Mouse (Mus musculus) brain, embryonic 14.5 days (tissue): Measurements from ENCODE around the gene Pwp1. TPM values are rescaled to one million over a fixed set of nuclear protein-coding genes. Genes with fewer than 3 reads are reported as not detected.

ENCODE experiments used
- DNase-seq: peaks from one replicate; pipeline ENCODE4 v3.0.0-alpha.2; 2011; ENCODE audit warnings: low read depth
- CTCF ChIP-seq: fragments of 200-500 bp; IDR thresholded peaks from 2 replicates; pipeline ENCODE4 v1.5.1; 2012; ENCODE audit warnings: inconsistent platforms, mild to moderate bottlenecking, moderate library complexity, borderline replicate concordance; ENCODE audit not compliant: insufficient read depth, insufficient read length; ENCODE audit errors: extremely low read depth
- POLR2A ChIP-seq: fragments of 200-500 bp; IDR thresholded peaks from 2 replicates; pipeline ENCODE4 v1.6.1; 2012; ENCODE audit warnings: mild to moderate bottlenecking, inconsistent platforms, borderline replicate concordance; ENCODE audit not compliant: poor library complexity, insufficient read depth, insufficient read length, severe bottlenecking; ENCODE audit errors: extremely low read depth
- polyA plus RNA-seq: library from polyadenylated mRNA; depleted of rRNA; stranded (reverse); fragments of >200 nt; gene quantifications from 2 replicates; pipeline ENCODE4 v1.2.3, GENCODE M21; 2012; rRNA removed

The Pwp1 gene
- polyA plus RNA-seq, 1 experiment, result 39.7 TPM

DNA sequence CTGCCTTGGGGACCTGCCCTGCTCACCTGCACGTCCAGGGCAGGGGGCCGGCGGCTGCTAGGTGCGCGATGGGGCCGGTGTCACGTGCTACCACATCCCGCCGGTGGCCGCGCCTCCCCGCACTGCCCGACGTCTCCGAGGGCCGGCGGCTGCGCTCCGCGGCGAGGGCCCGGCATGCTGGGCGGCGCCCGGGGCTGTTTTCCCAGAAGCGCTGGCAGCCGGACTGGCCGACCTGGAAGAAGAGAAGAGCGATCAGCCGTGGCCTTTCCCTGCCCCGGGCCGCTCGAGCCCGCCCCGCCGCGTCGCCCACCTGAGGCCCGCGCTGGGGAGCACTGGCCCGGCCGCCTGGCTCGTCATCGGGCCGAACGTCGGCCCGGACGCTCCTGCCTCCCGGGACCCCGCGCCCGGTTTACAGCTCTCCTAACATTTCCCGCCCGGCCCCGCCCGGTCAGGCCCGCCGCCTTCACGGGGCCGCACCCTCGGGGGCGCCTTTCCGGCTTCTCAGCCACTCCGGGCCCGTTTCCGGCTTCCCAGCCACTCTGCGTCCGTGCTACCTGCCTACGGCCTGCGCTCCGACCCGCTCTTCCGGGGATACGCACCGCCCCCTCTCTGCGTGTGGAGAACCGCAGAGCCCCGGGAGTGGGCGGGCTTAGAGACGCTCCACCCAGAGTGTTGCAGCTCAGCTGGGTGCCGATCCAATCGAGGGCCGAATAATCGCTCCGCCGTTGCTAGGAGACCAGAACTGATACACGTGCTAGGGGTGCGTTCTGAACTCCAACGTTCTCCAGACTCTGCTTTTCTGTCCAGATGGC is 87.4 kb downstream of the Pwp1 start, which contains the start of gene Prdm4:
Gene Prdm4, minus strand, starts transcription at position 645 of the 812 bp plus-strand sequence.
- TF ChIP-seq CTCF (no peak), POLR2A (peak; percentile 38; the same call in 1 of the 2 replicates)
- peak; percentile 99 for DNase-seq

DNA sequence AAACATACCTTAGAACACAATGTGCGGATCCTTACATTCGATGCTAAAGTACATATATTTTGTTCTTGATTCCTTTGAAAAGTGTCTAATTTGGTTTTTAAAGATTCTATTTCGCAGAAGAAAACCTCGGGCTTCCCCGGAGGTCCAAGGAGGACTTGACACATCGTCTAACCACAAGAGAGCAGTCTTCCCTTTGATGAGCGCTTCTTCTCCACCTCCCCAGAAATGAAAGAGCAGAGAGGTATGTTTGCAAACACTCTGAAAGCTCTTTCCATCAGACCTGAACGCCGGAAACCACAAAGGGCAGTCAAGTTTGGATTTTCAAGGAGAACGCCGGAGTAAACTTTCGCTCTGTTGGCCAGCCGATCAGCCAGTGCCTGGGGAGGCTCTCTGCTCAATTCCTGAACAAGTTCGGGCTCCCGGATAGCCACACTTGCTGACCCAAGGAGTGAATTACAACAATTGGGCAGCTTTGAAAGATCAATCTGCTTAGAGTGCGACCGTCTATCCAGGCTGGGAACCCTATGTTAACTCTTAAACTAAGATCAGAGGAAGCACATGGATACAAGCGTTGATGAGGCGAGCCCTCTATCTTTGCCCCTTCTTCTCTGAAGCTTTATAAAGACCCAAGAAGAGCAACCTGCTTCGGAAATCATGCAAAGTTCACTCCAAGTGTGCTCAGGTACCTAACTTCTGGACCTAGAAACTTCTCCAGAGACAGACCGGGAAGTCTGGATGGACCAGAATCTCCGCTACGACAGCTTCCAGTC is 98.6 kb downstream of the Pwp1 start, which contains the start of gene Ascl4:
Gene Ascl4, plus strand, starts transcription at position 6 of the 770 bp plus-strand sequence.
- peak; percentile 48 for DNase-seq
- TF ChIP-seq POLR2A (no peak), CTCF (no peak)

DNA sequence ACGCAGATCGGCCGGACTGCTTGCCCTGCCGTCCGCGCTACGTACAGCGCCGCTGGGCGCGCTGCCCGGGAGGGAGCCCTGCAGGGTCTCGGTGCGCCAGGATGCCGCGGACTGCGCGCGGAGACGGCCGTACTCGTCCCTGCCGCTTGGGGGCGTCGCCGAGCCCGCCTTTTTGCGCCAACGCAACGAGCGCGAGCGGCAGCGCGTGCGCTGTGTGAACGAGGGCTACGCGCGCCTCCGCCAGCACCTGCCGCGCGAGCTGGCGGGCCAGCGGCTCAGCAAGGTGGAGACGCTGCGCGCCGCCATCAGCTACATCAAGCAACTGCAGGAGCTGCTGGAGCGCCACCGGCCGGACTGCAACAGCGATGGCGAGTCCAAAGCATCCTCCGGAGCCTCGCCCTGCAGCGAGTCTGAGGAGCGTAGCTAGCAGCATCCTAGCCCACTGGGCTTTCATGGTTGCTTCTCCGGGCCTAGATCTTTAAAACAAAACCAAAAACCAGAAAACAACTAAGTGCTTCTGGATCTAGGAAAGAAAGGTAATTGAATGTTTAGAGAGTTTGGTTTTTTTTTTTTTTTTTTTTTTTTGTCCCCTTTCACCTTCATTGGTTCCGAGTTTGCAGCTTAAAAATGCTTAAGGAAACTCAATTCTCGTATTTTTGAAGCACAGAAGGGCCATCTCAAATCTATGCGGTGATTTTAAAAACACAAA is 99.4 kb downstream of the Pwp1 start:
- DNase-seq, result peak; percentile 95
- TF ChIP-seq CTCF (peak; percentile 60), POLR2A (peak; percentile 58; the same call in 1 of the 2 replicates)

- TF ChIP-seq POLR2A (no peak), CTCF (no peak)
- DNase-seq, result peak; percentile 27
Measured at GRCm38 (mm10) chr10:85929208-85929591, 99.9 kb downstream of the Pwp1 start.

DNA sequence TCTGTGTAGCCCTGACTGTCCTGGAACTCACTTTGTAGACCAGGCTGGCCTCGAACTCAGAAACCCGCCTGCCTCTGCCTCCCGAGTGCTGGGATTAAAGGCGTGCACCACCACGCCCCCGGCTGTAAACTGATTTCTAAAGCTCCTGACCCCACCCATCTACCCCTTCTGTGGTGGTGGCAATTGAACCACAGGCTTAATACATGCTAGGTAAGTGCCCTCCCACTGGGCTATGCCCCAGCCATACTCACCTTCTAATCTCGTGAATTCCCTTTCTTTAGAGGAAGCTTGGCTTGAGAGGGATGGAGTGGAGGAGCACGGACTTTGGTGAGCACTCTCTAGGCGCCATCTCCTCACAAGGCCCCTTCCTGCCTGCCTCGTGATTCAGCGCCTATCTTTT is 100.7 kb downstream of the Pwp1 start:
- DNase-seq, result no peak
- no peak for TF ChIP-seq CTCF
- no peak for TF ChIP-seq POLR2A

DNA sequence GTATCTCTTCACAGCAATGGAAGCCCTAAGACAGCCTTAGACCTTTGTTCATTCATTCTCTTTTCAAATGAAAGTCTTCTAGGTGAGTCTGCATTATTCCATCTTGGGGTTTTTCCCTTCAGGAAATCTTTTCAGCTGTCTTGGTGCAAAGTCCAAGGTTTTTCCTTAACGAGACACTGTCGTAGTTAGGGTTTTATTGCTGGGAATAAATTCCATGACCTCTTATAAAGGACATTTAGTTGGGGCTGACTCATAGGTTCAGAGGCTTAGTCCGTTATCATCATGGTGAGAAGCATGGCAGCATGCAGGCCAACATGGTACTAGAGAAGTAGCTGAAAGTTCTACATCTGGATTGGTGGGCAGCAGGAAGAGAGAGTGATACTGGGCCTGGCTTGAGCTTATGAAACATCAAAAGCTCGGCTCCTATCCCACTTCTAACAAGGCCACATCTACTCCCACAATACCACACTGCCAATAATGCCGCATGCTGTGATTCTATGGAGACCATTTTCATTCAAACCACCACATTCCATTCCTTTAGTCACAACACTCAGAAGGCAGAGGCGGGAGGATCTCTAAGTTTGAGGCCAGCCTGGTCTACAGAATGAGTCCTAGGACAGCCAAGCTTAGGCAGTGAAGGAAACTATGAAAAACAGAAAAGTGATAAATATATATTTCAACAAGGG is 107.1 kb downstream of the Pwp1 start:
- no peak for TF ChIP-seq POLR2A
- TF ChIP-seq CTCF, result no peak
- no peak for DNase-seq

Other genes starting within 250 kb of the Pwp1 start
- 58.2 and 59.3 TPM in 2 replicates for gene Prdm4, start 87.6 kb downstream of the Pwp1 start, polyA plus RNA-seq
- 0.33 and 0.42 TPM in 2 replicates for gene Ascl4, start 98.2 kb downstream of the Pwp1 start, polyA plus RNA-seq
- 150 and 156 TPM in 2 replicates for gene Rtcb, start 128.3 kb downstream of the Pwp1 start, polyA plus RNA-seq
- gene Bpifc, start 182.4 kb downstream of the Pwp1 start, polyA plus RNA-seq, result 0.04 and 0.15 TPM in 2 replicates
- 15.7 and 17.4 TPM in 2 replicates for gene Fbxo7, start 192.5 kb downstream of the Pwp1 start, polyA plus RNA-seq